Mouse (Mus musculus) thymus, adult 18-20 months (tissue): ENCODE data around the gene Zcwpw1.
"Not testable (repeated sequence)": the region's sequence is repeated elsewhere in the genome, so short reads cannot be mapped to it uniquely, and the experiment has no call there.

ENCODE experiments used
- DNase-seq, 2 experiments: peaks; one replicate each; pipeline ENCODE4 v3.0.0; 2022; ENCODE audit warnings: mixed read lengths in 2 of 2

Zcwpw1 gene

DNA sequence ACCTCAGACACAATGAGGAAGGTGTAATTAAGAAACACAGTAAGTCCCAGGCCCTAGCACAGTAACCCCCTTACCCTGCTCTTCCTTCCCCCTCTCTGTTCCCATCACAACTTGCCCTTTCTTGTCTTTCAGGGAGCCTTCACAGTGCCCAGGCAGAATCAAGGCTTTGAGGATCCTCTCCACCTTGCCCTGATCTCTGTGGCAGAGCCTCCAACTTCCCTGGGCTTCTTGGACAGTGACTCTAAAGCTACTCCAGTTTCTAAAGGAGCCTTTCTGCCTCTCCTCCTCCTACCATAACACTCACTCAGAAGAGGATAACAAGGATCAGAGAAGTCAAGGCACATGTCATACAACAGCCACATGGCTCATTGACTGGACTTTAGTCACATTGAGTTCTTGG is 49.0 kb downstream of the Zcwpw1 start:
- DNase-seq, result no peak

DNA sequence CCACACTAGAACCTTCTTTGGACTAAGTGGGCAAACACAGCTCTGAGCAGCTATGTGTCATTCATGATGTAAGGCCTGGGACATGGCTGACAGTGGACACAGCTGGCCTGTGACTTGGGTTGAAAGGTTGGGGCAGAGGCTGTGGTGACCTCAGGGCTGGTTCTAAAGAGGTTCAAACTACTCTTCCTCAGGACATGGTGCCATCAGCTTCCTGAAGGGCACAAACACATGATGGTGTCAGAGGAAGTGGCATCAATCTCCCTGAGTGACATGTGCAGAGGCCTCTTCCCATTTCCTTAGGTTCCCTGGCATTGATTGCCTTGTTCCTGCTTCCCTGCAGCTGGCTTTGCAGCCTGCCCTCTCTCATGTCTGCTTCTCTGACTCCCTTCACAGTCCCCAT is 49.5 kb downstream of the Zcwpw1 start:
- DNase-seq, result not testable (repeated sequence)

DNA sequence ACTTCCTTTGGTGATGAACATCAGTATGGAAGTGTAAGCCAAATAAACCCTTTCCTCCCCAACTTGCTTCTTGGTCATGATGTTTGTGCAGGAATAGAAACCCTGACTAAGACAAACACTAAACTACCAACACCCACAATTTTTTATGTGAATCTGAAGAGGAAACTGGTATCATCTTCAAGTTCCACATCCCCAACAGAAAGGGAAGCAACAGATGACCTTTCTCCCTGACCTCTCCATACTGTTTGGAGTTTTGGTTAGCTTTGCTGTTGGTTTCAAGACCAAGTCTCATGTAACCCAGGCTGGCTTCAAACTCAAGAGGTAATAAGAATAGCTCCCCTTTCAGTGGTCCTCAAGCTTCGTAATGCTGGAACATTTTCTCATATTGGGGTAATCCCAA is 62.7 kb downstream of the Zcwpw1 start:
- not testable (repeated sequence) for DNase-seq

DNA sequence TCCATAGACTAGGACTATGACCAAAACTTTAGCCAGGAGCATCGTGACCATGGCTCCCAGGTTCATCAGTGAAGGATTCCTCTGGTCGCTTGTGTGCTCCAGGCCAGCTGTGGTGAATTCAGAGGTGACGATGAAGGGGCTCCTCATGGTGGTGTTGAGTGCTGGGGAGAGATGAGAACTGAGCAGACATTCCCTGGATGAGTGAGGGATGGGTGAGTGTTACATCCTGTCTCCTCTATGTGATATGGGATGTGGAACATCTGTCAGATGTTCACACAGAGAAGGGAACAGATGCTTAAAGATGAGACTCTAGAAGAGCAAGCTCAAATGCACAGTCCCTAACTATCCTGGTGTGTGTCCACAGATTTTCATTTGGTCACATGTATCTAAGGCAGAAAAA is 67.3 kb downstream of the Zcwpw1 start:
- DNase-seq, result not testable (repeated sequence)

DNA sequence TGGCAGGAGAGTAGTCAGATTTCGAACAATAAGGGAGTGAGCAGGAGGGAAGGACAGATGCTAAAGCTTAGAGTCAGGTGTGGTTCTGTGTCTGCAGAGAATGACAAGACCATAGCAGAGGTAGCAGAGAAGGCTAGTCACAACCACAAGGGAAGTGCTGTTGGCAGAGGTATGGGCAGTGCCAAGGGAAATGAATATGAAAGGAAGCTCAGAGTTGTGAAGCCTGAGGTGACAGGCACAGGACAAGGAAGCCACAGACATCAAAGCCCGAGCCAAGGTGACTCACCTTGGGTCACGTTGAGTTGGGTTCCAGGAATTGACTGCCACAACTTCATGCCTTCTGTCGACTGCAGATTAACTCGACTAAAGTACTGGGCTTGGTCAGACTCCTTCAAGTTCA is 69.3 kb downstream of the Zcwpw1 start:
- not testable (repeated sequence) for DNase-seq

DNA sequence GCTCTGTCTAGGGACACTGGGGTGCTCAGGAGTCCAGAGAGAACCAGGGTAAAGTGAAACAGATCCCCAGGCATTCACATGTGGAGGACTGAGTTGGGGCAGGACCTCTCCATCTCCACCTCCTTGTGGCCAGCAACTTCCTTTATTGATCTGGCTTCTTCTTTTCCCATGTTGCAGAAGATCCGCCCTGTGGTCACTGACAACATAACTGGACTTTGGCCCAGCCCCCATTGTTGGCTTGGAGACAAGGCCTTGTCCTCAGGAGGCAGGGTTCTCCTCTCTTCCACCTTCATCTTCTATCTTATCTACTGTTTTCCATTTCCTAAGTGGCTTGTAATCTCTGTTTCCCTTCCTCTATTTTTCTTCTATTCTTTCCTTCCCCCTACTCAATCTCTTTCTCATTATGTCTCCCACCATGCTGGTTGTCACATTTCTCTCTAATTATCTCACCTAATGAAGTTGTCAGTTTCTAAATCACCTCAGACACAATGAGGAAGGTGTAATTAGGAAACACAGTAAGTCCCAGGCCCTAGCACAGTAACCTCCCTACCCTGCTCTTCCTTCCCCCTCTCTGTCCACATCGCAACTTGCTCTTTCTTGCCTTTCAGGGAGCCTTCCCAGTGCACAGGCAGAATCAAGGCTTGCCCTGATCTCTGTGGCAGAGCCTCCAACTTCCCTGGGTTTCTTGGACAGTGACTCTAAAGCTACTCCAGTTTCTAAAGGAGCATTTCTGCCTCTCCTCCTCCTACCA is 70.5 kb downstream of the Zcwpw1 start, which contains the start of gene Pilrb1:
Gene Pilrb1 (minus strand): TSS at position 147 of the 751 bp plus-strand sequence.
- not testable (repeated sequence) for DNase-seq

DNA sequence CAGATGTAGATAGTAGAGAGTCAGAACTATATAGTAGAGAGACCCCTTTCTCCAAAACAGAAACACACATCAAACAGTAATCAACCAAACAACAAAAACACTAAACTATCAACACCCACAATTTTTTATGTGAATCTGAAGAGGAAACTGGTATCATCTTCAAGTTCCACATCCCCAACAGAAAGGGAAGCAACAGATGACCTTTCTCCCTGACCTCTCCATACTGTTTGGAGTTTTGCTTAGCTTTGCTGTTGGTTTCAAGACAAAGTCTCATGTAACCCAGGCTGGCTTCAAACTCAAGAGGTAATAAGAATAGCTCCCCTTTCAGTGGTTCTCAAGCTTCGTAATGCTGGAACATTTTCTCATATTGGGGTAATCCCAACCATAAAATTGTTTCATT is 76.4 kb downstream of the Zcwpw1 start:
- DNase-seq, result not testable (repeated sequence)

DNA sequence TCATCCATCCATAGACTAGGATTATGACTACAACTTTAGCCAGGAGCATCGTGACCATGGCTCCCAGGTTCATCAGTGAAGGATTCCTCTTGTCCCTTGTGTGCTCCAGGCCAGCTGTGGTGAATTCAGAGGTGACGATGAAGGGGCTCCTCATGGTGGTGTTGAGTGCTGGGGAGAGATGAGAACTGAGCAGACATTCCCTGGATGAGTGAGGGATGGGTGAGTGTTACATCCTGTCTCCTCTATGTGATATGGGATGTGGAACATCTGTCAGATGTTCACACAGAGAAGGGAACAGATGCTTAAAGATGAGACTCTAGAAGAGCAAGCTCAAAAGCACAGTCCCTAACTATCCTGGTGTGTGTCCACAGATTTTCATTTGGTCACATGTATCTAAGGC is 81.0 kb downstream of the Zcwpw1 start:
- not testable (repeated sequence) for DNase-seq

DNA sequence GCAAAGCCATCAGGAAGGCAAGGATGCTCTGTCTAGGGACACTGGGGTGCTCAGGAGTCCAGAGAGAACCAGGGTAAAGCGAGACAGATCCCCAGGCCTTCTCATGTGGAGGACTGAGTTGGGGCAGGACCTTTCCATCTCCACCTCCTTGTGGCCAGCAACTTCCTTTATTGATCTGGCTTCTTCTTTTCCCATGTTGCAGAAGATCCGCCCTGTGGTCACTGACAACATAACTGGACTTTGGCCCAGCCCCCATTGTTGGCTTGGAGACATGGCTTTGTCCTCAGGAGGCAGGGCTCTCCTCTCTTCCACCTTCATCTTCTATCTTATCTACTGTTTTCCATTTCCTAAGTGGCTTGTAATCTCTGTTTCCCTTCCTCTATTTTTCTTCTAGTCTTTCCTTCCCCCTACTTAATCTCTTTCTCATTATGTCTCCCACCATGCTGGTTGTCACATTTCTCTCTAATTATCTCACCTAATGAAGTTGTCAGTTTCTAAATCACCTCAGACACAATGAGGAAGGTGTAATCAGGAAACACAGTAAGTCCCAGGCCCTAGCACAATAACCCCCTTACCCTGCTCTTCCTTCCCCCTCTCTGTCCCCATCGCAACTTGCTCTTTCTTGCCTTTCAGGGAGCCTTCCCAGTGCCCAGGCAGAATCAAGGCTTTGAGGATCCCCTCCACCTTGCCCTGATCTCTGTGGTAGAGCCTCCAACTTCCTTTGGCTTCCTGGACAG is 84.2 kb downstream of the Zcwpw1 start, which contains the start of gene Pilrb2:
Gene Pilrb2 (minus strand): TSS at position 172 of the 737 bp plus-strand sequence.
- not testable (repeated sequence) for DNase-seq
